Comparison of ENCODE assay signal across 12 mouse cellular contexts in the genomic region with DNA sequence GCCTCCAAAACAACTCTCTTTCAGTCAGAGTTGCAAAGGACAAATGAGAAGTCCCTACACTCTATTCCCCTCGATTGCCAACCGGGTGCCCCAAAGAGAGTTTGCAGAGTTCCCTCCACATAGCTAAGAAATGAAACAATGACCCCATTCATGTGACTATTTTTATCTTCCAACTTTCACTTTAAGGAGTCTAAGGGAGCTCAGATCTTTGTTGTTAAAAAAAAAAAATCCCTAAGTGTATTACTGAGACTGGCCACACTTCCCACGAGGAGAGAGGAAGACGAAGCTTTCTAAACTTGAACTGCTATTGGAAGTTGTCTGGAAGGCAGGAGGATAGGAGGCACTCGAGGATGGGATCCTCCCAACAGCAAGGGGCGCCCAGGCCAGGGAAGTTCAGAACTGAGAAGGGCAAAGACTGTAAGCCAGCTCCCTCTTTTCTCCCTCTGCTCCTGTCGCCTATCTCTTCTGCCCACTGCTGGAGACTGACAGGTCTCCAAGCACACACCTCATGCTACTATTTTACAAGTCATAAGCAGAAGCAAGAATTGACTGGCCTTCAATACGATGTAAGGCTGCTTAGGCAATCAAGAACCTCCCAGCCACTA. TPM values are rescaled to one million over a fixed set of nuclear protein-coding genes. Genes with fewer than 3 reads are reported as not detected.
A peak's percentile ranks its signal among the peaks of the same experiment; 100 is the strongest.
DNase-seq lines count a peak whose midpoint lies in the region; ATAC-seq and TF ChIP-seq lines count a peak whose summit lies in the region.
"Had no signal": no experiment of that assay in that cellular context is flagged by ENCODE, and none has a peak within 500 bp of the region (broad histone marks: within the 10 kb centered on the region; RNA-seq: fewer than 3 reads in every experiment).

No protein-coding gene starts in this region.

- dilution Hi-C loops in CH12.LX (cut with MboI; ENCODE audit: extremely low pct_ligation_motif_present, extremely low pct_unique_long_range_greater_than_20kb, low sequenced_read_pairs), result no loop called here

- no peaks in the 10 kb centered on the region for H3K27me3 ChIP-seq in kidney, adult 2 months (replicated peaks; ENCODE audit: control insufficient read depth, insufficient read depth, low read length)
- no peaks in the 10 kb centered on the region for H3K27me3 ChIP-seq in CH12.LX (replicated peaks)
- H3K27me3 ChIP-seq in embryonic facial prominence, embryonic 15.5 days, result peaks cover 9% of the 10 kb centered on the region; the same call in 1 of the 2 replicates
- no peaks in the 10 kb centered on the region for H3K27me3 ChIP-seq in liver, postnatal 0 days (ENCODE audit: insufficient read depth, low read length)

- 0 out of 2 replicates have a peak, but pooled peaks cover 2% of the 10 kb centered on the region for H3K4me1 ChIP-seq in kidney, adult 2 months (ENCODE audit: control insufficient read depth, insufficient read depth, low read length)
- H3K4me1 ChIP-seq in CH12.LX (ENCODE audit: control insufficient read depth in 1 of 2, insufficient read depth in 2 of 2), result peaks cover 3 to 8% of the 10 kb centered on the region in 2 experiments; a peak in 3 of 4 replicates
- peaks cover 41% of the 10 kb centered on the region for H3K4me1 ChIP-seq in embryonic facial prominence, embryonic 15.5 days
- H3K4me1 ChIP-seq in liver, postnatal 0 days (ENCODE audit: insufficient read depth), result peaks cover 43% of the 10 kb centered on the region

- no peak for ATAC-seq in embryonic facial prominence, embryonic 15.5 days (ENCODE audit: insufficient number of reproducible peaks, low FRiP score, low TSS enrichment, low read depth)
- no peak for ATAC-seq in liver, postnatal 0 days
- ATAC-seq in inflammation-experienced regulatory T-cells, adult 6 months, result no peak

- 0 out of 2 replicates have a peak overlapping the region, but pooled peaks have one; percentile 15 for H3K4me3 ChIP-seq in kidney, adult 2 months (ENCODE audit: insufficient read depth, low read depth, low read length)
- H3K4me3 ChIP-seq in CH12.LX (replicated peaks in 1 of 3; ENCODE audit: low read depth in 2 of 3, low read length in 2 of 3, poor library complexity in 1 of 3), result no peak overlapping the region
- 0 out of 2 replicates have a peak overlapping the region, but pooled peaks have one; percentile 6 for H3K4me3 ChIP-seq in embryonic facial prominence, embryonic 15.5 days (replicated peaks)
- H3K4me3 ChIP-seq in liver, postnatal 0 days (ENCODE audit: low read depth, low read length), result 0 out of 2 replicates have a peak overlapping the region, but pooled peaks have one; percentile 1

- 44% methylated on average over 8 of the region's 8 CpGs for WGBS in kidney, adult 2 months
- WGBS in embryonic facial prominence, embryonic 15.5 days, result 26% methylated on average over 8 of the region's 8 CpGs
- WGBS in liver, postnatal 0 days (ENCODE audit: insufficient replicate concordance), result 39% methylated on average over 8 of the region's 8 CpGs

- H3K9ac ChIP-seq in CH12.LX (ENCODE audit: insufficient read depth, low read depth), result no peak overlapping the region
- H3K9ac ChIP-seq in embryonic facial prominence, embryonic 15.5 days, result no peak overlapping the region
- no peak overlapping the region for H3K9ac ChIP-seq in liver, postnatal 0 days (replicated peaks)

- no peaks in the 10 kb centered on the region for H3K36me3 ChIP-seq in kidney, adult 2 months (ENCODE audit: control insufficient read depth, insufficient read depth, low read length)
- no peaks in the 10 kb centered on the region for H3K36me3 ChIP-seq in CH12.LX (replicated peaks in 1 of 2; ENCODE audit: control insufficient read depth in 1 of 2, insufficient read depth in 1 of 2, low read length in 1 of 2)
- H3K36me3 ChIP-seq in embryonic facial prominence, embryonic 15.5 days, result no peaks in the 10 kb centered on the region
- 0 out of 2 replicates have a peak, but pooled peaks cover 4% of the 10 kb centered on the region for H3K36me3 ChIP-seq in liver, postnatal 0 days (replicated peaks; ENCODE audit: insufficient read depth, low read length)
- H3K36me3 ChIP-seq: G1E had no signal

- TF ChIP-seq RAD21 in CH12.LX (IDR thresholded peaks at IDR 0.05; ENCODE audit: low read depth, low read length), result no peak; the same call in 1 of the 2 replicates

- no peak for TF ChIP-seq EP300 in CH12.LX (IDR thresholded peaks at IDR 0.05; ENCODE audit: low read length)
- TF ChIP-seq EP300 in liver, postnatal 0 days (IDR thresholded peaks at IDR 0.05; ENCODE audit: low read depth), result no peak

- TF ChIP-seq CTCF in kidney, adult 2 months (conservative IDR thresholded peaks at IDR 0.05; ENCODE audit: insufficient read depth, insufficient read length, low read depth, low read length), result no peak
- peak in 1 of 2 experiments; percentile 27; a peak in 2 of 4 replicates for TF ChIP-seq CTCF in CH12.LX (conservative IDR thresholded peaks at IDR 0.05 in 1 of 2, IDR thresholded peaks at IDR 0.05 in 1 of 2; ENCODE audit: low read depth in 2 of 2, low read length in 2 of 2)
- TF ChIP-seq CTCF in liver, postnatal 0 days (IDR thresholded peaks at IDR 0.05; ENCODE audit: low read depth), result no peak

- H3K79me2 ChIP-seq in CH12.LX (replicated peaks; ENCODE audit: control insufficient read depth, extremely low read depth, insufficient read depth, poor library complexity, severe bottlenecking), result no peaks in the 10 kb centered on the region

- no peak for TF ChIP-seq POLR2A in kidney, adult 2 months (IDR thresholded peaks at IDR 0.05; ENCODE audit: low read depth, low read length)
- TF ChIP-seq POLR2A in CH12.LX (IDR thresholded peaks at IDR 0.05; ENCODE audit: low read depth, low read length), result no peak

- H3K27ac ChIP-seq in kidney, adult 2 months (ENCODE audit: insufficient read depth, low read depth, low read length), result peak overlapping the region; percentile 47; the same call in 1 of the 2 replicates
- no peak overlapping the region for H3K27ac ChIP-seq in CH12.LX (ENCODE audit: insufficient read depth, low read depth)
- no peak overlapping the region for H3K27ac ChIP-seq in embryonic facial prominence, embryonic 15.5 days (replicated peaks)
- H3K27ac ChIP-seq in liver, postnatal 0 days (ENCODE audit: low read depth), result no peak overlapping the region

- in situ Hi-C loops in CH12.LX (cut with MboI; ENCODE audit: low pct_ligation_motif_present, low pct_unique_long_range_greater_than_20kb, low sequenced_read_pairs), result no loop called here

- peak; percentile 19 for DNase-seq in kidney, adult 2 months
- DNase-seq in kidney, postnatal 10 days, result no peak
- DNase-seq in CH12.LX (ENCODE audit: extremely low read depth), result no peak
- no peak for DNase-seq in liver, postnatal 0 days
- DNase-seq in spleen, postnatal 14 days (ENCODE audit: low spot score in 2 of 2), result no peak
- no peak for DNase-seq in embryo, embryonic 10 days (ENCODE audit: low spot score)
- DNase-seq: kidney, postnatal 14 days had no signal

- peak overlapping the region; percentile 37; the same call in 1 of the 2 replicates for H3K4me2 ChIP-seq in CH12.LX (ENCODE audit: insufficient read depth, low read depth, poor library complexity, severe bottlenecking)
- H3K4me2 ChIP-seq in embryonic facial prominence, embryonic 15.5 days (replicated peaks), result peak overlapping the region; percentile 21
- peak overlapping the region; percentile 55 for H3K4me2 ChIP-seq in liver, postnatal 0 days (ENCODE audit: low read depth, low read length)

- H3K9me3 ChIP-seq in CH12.LX (replicated peaks; ENCODE audit: low read length), result peaks cover 4% of the 10 kb centered on the region
- no peaks in the 10 kb centered on the region for H3K9me3 ChIP-seq in embryonic facial prominence, embryonic 15.5 days (replicated peaks)
- no peaks in the 10 kb centered on the region for H3K9me3 ChIP-seq in liver, postnatal 0 days (ENCODE audit: low read length)

TF ChIP-seq in CH12.LX, 34 proteins besides CTCF, POLR2A, EP300 and RAD21:
- 0 out of 2 replicates have a peak, but pooled peaks have one; percentile 19 for TF ChIP-seq SMC3 (IDR thresholded peaks at IDR 0.05; ENCODE audit: low read depth, low read length)
- no peak for TF ChIP-seq CHD1 (IDR thresholded peaks at IDR 0.05; ENCODE audit: low read depth, low read length)
- TF ChIP-seq USF2 (conservative IDR thresholded peaks at IDR 0.05; ENCODE audit: low read depth, low read length), result no peak
TF ChIP-seq in CH12.LX: peak in this region for 1.

RNA-seq across cellular contexts. Expression of a gene that starts 3.6 kb away (rescaled TPM):
- 6.9 and 7.9 TPM in 2 replicates for polyA plus RNA-seq in kidney, adult 2 months (2012; rRNA removed)
- total RNA-seq in CH12.LX (2012; rRNA removed), result not detected in 2 replicates
- not detected in 2 replicates for total RNA-seq in CH12.LX (2014; rRNA removed)
- polyA plus RNA-seq in CH12.LX (2012; ENCODE audit: insufficient read length, low read depth), result not detected in 2 replicates
- 7.2 and 8.6 TPM in 2 replicates for polyA plus RNA-seq in embryonic facial prominence, embryonic 15.5 days (2015; fragmentation: Nextera tagmentation; extraction: Ambion mirVana)
- 1.3 TPM in 2 replicates for polyA plus RNA-seq in liver, postnatal 0 days (2015; fragmentation: Nextera tagmentation; extraction: Ambion mirVana)
- polyA plus RNA-seq in inflammation-experienced regulatory T-cells, adult 6 months (2017; shearing (Covaris generic)), result 1 to 10 TPM in 1 of 3 experiments, under 1 TPM in 2; 0.46 to 1.1 (median 0.68) TPM
- polyA plus RNA-seq: G1E had no signal

RNA-seq across cellular contexts. Expression of a gene that starts 40.1 kb away (rescaled TPM):
- 10.6 and 11.9 TPM in 2 replicates for polyA plus RNA-seq in kidney, adult 2 months (2012; rRNA removed)
- total RNA-seq in CH12.LX (2012; rRNA removed) (not detected in 2 replicates), CH12.LX (2014; rRNA removed) (not detected in 2 replicates)
- polyA plus RNA-seq in CH12.LX (2012; ENCODE audit: insufficient read length, low read depth), result not detected in 2 replicates
- 2.8 and 2.9 TPM in 2 replicates for polyA plus RNA-seq in embryonic facial prominence, embryonic 15.5 days (2015; fragmentation: Nextera tagmentation; extraction: Ambion mirVana)
- 0.06 and 0.08 TPM in 2 replicates for polyA plus RNA-seq in liver, postnatal 0 days (2015; fragmentation: Nextera tagmentation; extraction: Ambion mirVana)
- under 1 TPM in 1 of 3 experiments, not detected in 2; 0.21 TPM for polyA plus RNA-seq in inflammation-experienced regulatory T-cells, adult 6 months (2017; shearing (Covaris generic))
- total RNA-seq: common myeloid progenitor, adult 5-6 weeks; G1E; megakaryocyte-erythroid progenitor cell, adult 5-6 weeks had no signal
- polyA plus RNA-seq: G1E had no signal

RNA-seq across cellular contexts. Expression of a gene that starts 45.0 kb away (rescaled TPM):
- 75.9 and 82.6 TPM in 2 replicates for polyA plus RNA-seq in kidney, adult 2 months (2012; rRNA removed)
- total RNA-seq in CH12.LX (2012; rRNA removed) (43.6 and 54.2 TPM in 2 replicates), CH12.LX (2014; rRNA removed) (38.8 and 42.1 TPM in 2 replicates)
- polyA plus RNA-seq in CH12.LX (2012; ENCODE audit: insufficient read length, low read depth), result 50.4 and 53.7 TPM in 2 replicates
- polyA plus RNA-seq in embryonic facial prominence, embryonic 15.5 days (2015; fragmentation: Nextera tagmentation; extraction: Ambion mirVana), result 87.0 and 89.1 TPM in 2 replicates
- polyA plus RNA-seq in liver, postnatal 0 days (2015; fragmentation: Nextera tagmentation; extraction: Ambion mirVana), result 53.1 and 53.4 TPM in 2 replicates
- polyA plus RNA-seq in inflammation-experienced regulatory T-cells, adult 6 months (2017; shearing (Covaris generic)), result 10 to 100 TPM in 2 of 3 experiments, 1 to 10 TPM in 1; 9.3 to 17.3 (median 11.1) TPM

Comparison
In these comparisons a context has a peak if more than half of its experiments do, and no peak if none do; other contexts are left out.
1. H3K4me3 ChIP-seq: peak in kidney, adult 2 months (single experiment), embryonic facial prominence, embryonic 15.5 days (single experiment) and liver, postnatal 0 days (single experiment); none in CH12.LX (0 of 3).
2. Peak in every context shown above with its lines, with median percentiles within 50 percentile points of each other: H3K4me2 ChIP-seq.